Mouse (Mus musculus) midbrain, embryonic 15.5 days (tissue): ENCODE results near the gene Cenpe. TPM values are rescaled to one million over a fixed set of nuclear protein-coding genes. Genes with fewer than 3 reads are reported as not detected.

Source experiments
- ATAC-seq: fragments of 200-750 bp; cut with Nextera tagmentation; replicated peaks from 2 replicates; pipeline ENCODE4 v1.8.0; 2017; ENCODE audit warnings: moderate TSS enrichment
- H3K27ac ChIP-seq: fragments of 300-500 bp; sonication (generic); 2 replicates; pipeline ENCODE4 v1.5.1; 2015; ENCODE audit warnings: mild to moderate bottlenecking, inconsistent platforms
- H3K27me3 ChIP-seq: fragments of 300-500 bp; sonication (generic); replicated peaks from 2 replicates; pipeline ENCODE4 v1.6.1; 2015; ENCODE audit warnings: inconsistent platforms
- H3K36me3 ChIP-seq: fragments of 300-500 bp; sonication (generic); replicated peaks from 2 replicates; pipeline ENCODE4 v1.6.1; 2015; ENCODE audit warnings: inconsistent platforms
- H3K4me1 ChIP-seq: fragments of 300-500 bp; sonication (generic); 2 replicates; pipeline ENCODE4 v1.6.1; 2015; ENCODE audit warnings: inconsistent platforms
- H3K4me2 ChIP-seq: fragments of 300-500 bp; sonication (generic); 2 replicates; pipeline ENCODE4 v1.6.1; 2015; ENCODE audit warnings: inconsistent platforms, mild to moderate bottlenecking, moderate library complexity
- H3K4me3 ChIP-seq: fragments of 300-500 bp; sonication (generic); 2 replicates; pipeline ENCODE4 v1.5.1; 2015; ENCODE audit warnings: mild to moderate bottlenecking, inconsistent platforms
- H3K9ac ChIP-seq: fragments of 300-500 bp; sonication (generic); 2 replicates; pipeline ENCODE4 v1.6.1; 2015; ENCODE audit warnings: mild to moderate bottlenecking, inconsistent platforms
- H3K9me3 ChIP-seq: fragments of 300-500 bp; sonication (generic); 2 replicates; pipeline ENCODE4 v1.6.1; 2016; ENCODE audit warnings: inconsistent platforms
- WGBS: fragments of 180-500 bp; shearing (Covaris S2); methylation state at CpG from one replicate; pipeline ENCODE4 v1.1.7; 2015; ENCODE audit warnings: mixed read lengths; 5-methylcytosine and 5-hydroxymethylcytosine counted together
- polyA plus RNA-seq: library from polyadenylated mRNA; unstranded; fragments of >200 nt; fragmentation: Nextera tagmentation; extraction: Ambion mirVana; gene quantifications from 2 replicates; pipeline ENCODE4 v1.2.1, GENCODE M21; 2015

Cenpe gene
- polyA plus RNA-seq, 1 experiment from 2014 or later: 3.4 TPM

DNA sequence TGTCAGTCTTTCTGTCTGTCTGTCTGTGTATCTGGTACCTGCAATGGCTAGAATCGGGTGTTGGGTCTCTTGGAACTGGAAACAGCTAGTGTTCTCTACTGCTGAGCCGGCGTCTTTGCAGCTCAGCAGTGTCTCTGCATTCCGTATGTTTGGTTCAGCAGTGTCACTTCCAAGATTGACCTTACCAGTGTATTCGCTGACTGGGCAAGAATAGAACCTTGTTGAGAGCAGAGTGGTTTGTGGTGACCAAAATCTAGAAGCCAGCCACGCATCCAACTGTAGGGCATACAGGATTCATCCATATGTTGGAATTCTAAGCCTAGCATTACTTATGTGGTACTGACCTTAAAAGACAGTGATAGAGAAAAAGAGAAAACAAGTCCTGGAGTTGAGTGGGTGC, 39.5 kb downstream of the Cenpe start:
- 94% methylated on average over 6 of the region's 6 CpGs for WGBS

DNA sequence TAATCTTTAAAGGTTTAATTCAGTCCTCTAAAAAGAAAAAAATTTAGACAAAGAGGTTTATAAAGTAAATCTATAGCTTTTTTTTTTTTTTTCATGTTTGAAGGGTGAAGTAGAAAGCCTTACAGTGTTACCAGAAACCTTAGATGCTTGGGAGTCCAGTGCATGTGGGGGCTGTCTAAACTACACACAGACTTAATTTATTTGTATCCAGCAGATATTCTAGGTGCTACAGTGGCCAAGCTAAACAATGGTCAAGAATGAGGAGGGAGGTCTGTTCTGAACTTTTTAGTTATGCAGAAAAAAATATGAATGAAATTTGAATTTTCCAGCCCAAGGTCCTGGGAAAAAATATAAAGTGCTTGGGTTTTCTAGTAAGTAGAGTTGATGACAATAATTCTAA, 42.4 kb downstream of the Cenpe start:
- no peaks in the 10 kb centered on the region for H3K27me3 ChIP-seq
- no peaks in the 10 kb centered on the region for H3K36me3 ChIP-seq
- H3K4me2 ChIP-seq: no peak overlapping the region
- ATAC-seq: no peak
- H3K4me1 ChIP-seq: no peaks in the 10 kb centered on the region
- H3K27ac ChIP-seq: no peak overlapping the region
- no peaks in the 10 kb centered on the region for H3K9me3 ChIP-seq
- no peak overlapping the region for H3K9ac ChIP-seq
- H3K4me3 ChIP-seq: no peak overlapping the region

More for the DNA sequence above, 39.5 kb downstream of the Cenpe start:
- no peak overlapping the region for H3K9ac ChIP-seq
- no peaks in the 10 kb centered on the region for H3K9me3 ChIP-seq
- H3K36me3 ChIP-seq: no peaks in the 10 kb centered on the region
- no peak for ATAC-seq
- H3K4me1 ChIP-seq: no peaks in the 10 kb centered on the region
- H3K4me3 ChIP-seq: no peak overlapping the region
- H3K4me2 ChIP-seq: no peak overlapping the region
- no peaks in the 10 kb centered on the region for H3K27me3 ChIP-seq
- H3K27ac ChIP-seq: no peak overlapping the region

DNA sequence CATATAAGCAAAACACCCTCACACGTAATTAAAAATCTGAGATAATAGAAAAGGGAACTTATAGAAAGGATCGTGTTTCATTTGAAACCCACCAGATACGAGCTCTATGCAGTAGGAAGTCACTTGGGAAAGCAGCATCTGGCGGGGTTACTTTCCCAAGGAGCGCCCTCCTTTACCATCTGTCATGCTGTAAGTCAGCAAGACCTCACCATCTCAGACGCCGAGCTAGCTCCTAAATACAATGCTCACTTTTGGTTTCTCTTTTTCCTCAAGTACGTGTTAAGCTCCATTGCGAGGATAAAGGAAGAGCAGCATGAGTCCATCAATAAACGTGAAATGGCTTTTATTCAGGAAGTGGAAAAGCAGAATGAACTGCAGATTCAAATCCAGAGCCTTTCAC, 46.6 kb downstream of the Cenpe start:
- WGBS: 81% methylated on average over 10 of the region's 10 CpGs
- H3K36me3 ChIP-seq: no peaks in the 10 kb centered on the region
- no peak for ATAC-seq

DNA sequence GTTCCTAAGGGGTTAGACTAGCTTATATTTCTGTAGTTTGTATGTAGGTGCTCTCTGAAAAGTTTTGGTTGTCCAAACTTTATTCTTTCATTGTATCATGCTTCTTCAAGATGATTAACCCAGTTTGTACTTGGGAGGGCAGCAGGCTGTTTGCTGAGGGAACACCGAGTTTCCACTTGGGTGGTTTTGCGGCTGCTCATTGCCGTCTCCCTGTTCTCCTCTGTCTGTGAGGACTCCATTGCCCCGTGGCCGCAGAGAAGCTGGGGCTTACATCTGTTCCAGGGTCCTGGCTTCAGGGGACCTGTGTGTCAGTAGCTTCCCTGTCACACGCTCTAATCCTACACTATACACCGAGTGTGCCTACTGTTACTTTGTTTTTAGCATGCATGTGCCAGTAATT, 47.9 kb downstream of the Cenpe start:
- Histone ChIP-seq H3K36me3 (no peaks in the 10 kb centered on the region), H3K9me3 (no peaks in the 10 kb centered on the region)
- ATAC-seq: no peak

More for the DNA sequence above, 46.6 kb downstream of the Cenpe start:
- H3K27ac ChIP-seq: no peak overlapping the region
- H3K4me2 ChIP-seq: no peak overlapping the region
- no peak overlapping the region for H3K9ac ChIP-seq
- no peaks in the 10 kb centered on the region for H3K27me3 ChIP-seq
- H3K4me3 ChIP-seq: no peak overlapping the region
- H3K4me1 ChIP-seq: no peaks in the 10 kb centered on the region
- no peaks in the 10 kb centered on the region for H3K9me3 ChIP-seq

DNA sequence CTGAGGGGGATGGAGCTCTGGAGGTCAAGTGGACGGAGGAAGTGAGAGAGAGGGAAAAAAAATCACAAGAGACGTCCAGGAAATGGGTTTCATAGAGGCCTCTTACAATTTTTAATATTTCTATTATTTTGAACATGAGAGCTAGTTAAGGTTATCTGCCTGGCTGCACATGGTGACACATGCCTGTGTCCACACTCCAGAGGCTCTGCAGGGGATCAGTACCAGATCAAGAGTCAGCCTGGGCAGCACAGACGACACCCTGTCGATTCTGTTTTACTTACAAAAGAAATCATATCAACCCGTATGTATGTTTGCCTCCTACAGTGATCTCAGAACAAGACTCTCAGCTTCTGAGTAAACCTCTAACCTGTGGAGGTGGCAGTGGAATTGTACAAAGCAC, 56.3 kb downstream of the Cenpe start:
- Histone ChIP-seq H3K4me3 (no peak overlapping the region), H3K27me3 (no peaks in the 10 kb centered on the region), H3K4me2 (no peak overlapping the region), H3K9ac (no peak overlapping the region), H3K4me1 (no peaks in the 10 kb centered on the region), H3K36me3 (no peaks in the 10 kb centered on the region), H3K9me3 (no peaks in the 10 kb centered on the region), H3K27ac (no peak overlapping the region)
- WGBS: 82% methylated on average over 5 of the region's 5 CpGs
- ATAC-seq: no peak

More for the DNA sequence above, 47.9 kb downstream of the Cenpe start:
- Histone ChIP-seq H3K27me3 (no peaks in the 10 kb centered on the region), H3K4me3 (no peak overlapping the region), H3K4me1 (no peaks in the 10 kb centered on the region), H3K9ac (no peak overlapping the region), H3K4me2 (no peak overlapping the region), H3K27ac (no peak overlapping the region)
- WGBS: 85% methylated on average over 7 of the region's 7 CpGs

DNA sequence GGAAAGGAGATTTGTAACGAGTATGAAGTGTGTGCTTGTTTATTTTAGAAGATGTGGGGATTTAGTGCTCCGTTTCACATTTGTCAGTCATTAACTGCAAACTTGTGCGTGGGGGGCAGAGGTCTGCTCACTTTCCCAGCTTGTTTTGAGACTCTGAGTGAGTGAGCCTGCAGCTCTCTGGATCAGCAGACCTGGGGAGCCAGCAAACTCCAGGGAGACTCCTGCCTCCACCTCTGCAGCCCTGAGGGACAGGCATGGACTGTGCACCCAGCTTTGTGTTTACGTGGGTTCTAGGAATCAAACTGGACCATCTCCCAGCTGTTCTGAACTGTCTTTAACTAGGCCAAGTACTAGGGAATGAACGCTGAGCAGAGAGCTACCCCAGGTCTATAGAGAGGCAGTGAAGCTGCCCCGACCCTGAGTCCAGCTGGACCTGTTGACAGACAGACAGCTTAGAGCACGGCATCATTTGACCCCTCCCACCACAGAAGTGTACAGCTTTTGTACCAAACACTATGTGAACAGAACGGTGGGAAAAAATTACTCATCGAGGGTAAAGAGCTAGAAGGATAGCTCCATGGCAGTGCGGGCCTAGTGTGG, 57.2 kb downstream of the Cenpe start:
- Histone ChIP-seq H3K36me3 (no peaks in the 10 kb centered on the region), H3K9ac (no peak overlapping the region), H3K27ac (no peak overlapping the region), H3K27me3 (no peaks in the 10 kb centered on the region), H3K4me1 (no peaks in the 10 kb centered on the region), H3K4me3 (no peak overlapping the region), H3K9me3 (no peaks in the 10 kb centered on the region), H3K4me2 (no peak overlapping the region)
- 94% methylated on average over 10 of the region's 10 CpGs for WGBS
- no peak for ATAC-seq

DNA sequence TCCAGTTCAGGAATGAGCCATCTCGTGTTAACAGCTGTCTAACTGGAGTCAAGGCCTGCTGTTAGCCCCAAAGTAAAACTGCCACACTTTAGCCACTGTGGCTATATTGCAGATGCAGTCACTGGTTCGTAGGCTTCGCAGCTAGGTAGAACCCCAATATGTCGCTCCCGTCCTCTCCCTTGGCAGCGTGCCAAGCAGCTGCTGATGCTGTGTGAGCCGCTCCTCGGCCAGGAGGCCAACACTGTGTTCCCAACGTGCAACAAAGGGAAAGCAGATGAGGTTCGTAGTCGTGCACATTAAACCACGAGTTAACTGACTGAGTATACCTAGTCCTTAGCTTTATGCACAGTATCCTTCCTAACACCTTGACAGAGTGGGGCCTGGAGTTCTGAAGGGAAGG, 60.3 kb downstream of the Cenpe start:
- Histone ChIP-seq H3K27ac (no peak overlapping the region), H3K27me3 (no peaks in the 10 kb centered on the region), H3K36me3 (no peaks in the 10 kb centered on the region), H3K4me1 (no peaks in the 10 kb centered on the region), H3K4me3 (no peak overlapping the region), H3K4me2 (no peak overlapping the region), H3K9me3 (no peaks in the 10 kb centered on the region), H3K9ac (no peak overlapping the region)
- ATAC-seq: no peak
- 76% methylated on average over 12 of the region's 12 CpGs for WGBS

DNA sequence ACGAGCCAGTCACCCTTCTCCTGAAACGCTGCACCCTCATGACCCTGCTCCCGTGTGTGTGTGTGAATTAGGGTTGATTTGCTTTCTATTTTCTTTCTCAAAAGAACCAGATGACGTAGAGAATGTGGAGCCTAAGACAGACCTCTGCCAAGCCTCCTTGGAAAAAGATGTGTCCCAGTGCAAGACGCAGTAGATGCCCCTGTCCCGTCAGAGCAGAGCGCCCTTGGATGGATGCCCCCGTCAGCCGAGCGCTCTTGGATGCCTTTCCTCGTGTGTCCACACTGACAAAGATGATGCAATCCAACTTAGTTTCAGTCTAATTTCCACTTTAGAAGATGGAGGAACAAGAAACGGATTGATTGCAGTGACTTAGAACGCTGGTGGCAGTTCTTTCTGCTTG, 60.7 kb downstream of the Cenpe start:
- H3K4me1 ChIP-seq: no peaks in the 10 kb centered on the region
- no peak overlapping the region for H3K27ac ChIP-seq
- H3K4me3 ChIP-seq: no peak overlapping the region
- no peak overlapping the region for H3K9ac ChIP-seq
- H3K9me3 ChIP-seq: no peaks in the 10 kb centered on the region
- 87% methylated on average over 13 of the region's 13 CpGs for WGBS
- no peaks in the 10 kb centered on the region for H3K27me3 ChIP-seq
- H3K36me3 ChIP-seq: no peaks in the 10 kb centered on the region
- H3K4me2 ChIP-seq: no peak overlapping the region
- ATAC-seq: no peak

DNA sequence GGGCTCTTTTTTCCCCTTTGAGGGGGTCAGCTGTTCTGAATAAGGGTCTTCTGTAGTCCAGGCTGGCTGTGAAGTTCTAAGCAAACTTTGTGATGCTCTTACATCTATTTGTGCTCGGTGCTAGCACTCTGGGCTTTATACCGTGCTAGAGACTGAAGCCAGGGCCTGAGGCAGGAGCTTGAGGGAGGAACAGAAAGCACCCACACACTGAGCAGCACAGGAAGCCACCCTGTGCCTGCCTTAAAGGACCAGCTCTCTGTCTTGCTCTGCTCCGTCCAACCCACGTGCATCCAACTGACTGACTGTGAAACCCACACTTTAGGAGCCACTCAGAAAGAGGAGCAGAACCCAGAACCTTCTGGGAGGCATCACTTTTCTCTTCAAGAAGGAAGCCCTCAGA, 67.8 kb downstream of the Cenpe start:
- no peak overlapping the region for H3K27ac ChIP-seq
- no peak overlapping the region for H3K4me3 ChIP-seq
- no peak overlapping the region for H3K9ac ChIP-seq

DNA sequence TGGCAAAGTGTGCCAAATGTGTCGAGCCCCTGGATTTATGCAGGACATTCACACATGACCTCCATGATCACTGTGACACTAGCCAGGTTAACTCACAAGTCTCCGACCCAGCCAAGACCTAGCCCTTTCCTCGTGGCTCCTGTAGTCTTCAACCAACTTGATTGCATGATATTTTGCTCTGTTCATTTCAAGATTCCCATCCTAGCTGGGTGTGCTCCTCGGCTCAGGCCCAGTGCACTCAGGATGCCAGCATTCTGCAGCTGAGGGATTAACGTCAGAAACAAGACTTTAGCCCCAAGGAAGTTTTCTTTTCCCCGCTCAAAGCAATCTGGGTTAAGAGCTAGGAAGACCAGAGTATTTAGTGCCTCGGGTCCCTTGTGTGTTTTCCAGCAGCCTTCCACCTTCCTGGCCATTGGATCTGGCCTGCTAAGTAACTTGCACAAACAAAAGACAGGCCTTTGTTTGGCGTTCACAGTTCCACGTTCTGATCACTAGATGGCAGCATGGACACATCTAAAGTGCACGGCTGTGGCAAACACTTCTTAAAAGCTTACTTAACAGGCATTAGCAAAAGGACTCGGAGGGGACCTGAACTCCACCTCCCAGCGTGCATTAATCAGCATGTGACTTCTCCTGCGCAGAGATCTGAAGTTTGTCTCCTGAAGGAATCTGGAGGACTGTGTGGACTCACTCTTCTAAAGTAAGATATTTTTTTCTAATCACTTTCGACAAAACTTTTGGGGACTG, 68.5 kb downstream of the Cenpe start, which contains the start of gene Bdh2:
Gene Bdh2, plus strand, starts transcription at position 553 of the 747 bp plus-strand sequence.
- peak; percentile 90 for ATAC-seq
- Histone ChIP-seq H3K9me3 (no peaks in the 10 kb centered on the region), H3K27ac (peak within 1 kb of the TSS; percentile 67), H3K36me3 (no peaks in the 10 kb centered on the region), H3K27me3 (no peaks in the 10 kb centered on the region), H3K4me3 (no peak within 1 kb of the TSS), H3K9ac (no peak within 1 kb of the TSS), H3K4me1 (peaks cover 9% of the 10 kb centered on the region), H3K4me2 (peak within 1 kb of the TSS; percentile 34)
- 22% methylated on average over 14 of the region's 14 CpGs for WGBS

More for the DNA sequence above, 67.8 kb downstream of the Cenpe start:
- no peaks in the 10 kb centered on the region for H3K36me3 ChIP-seq
- H3K9me3 ChIP-seq: no peaks in the 10 kb centered on the region
- H3K4me2 ChIP-seq: no peak overlapping the region
- peaks cover 9% of the 10 kb centered on the region for H3K4me1 ChIP-seq
- WGBS: 75% methylated on average over 4 of the region's 4 CpGs
- H3K27me3 ChIP-seq: no peaks in the 10 kb centered on the region
- peak; percentile 8; the same call in 1 of the 2 replicates for ATAC-seq

DNA sequence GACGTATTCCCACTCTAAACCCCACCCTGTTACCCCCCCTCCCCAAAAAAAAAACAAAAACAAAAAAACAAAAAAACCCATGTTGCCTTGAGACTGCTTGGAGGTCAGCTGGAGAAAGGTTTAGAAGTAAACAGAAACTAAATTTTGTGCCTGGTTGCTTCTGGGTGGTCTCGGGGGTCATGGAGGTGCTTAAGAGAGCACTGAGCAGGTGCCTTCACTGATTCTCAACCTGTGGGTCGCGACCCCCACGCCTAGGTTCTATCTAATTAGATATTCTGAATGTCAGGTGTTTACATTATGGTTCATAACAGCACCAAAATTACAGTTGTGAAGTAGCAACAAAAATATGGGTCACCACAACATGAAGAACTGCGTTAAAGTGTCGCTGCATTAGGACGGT, 69.4 kb downstream of the Cenpe start:
- no peak for ATAC-seq
- Histone ChIP-seq H3K4me3 (no peak overlapping the region), H3K36me3 (no peaks in the 10 kb centered on the region), H3K4me2 (no peak overlapping the region), H3K27ac (no peak overlapping the region), H3K4me1 (peaks cover 9% of the 10 kb centered on the region), H3K9me3 (no peaks in the 10 kb centered on the region), H3K9ac (no peak overlapping the region), H3K27me3 (no peaks in the 10 kb centered on the region)
- WGBS: 88% methylated on average over 8 of the region's 8 CpGs

DNA sequence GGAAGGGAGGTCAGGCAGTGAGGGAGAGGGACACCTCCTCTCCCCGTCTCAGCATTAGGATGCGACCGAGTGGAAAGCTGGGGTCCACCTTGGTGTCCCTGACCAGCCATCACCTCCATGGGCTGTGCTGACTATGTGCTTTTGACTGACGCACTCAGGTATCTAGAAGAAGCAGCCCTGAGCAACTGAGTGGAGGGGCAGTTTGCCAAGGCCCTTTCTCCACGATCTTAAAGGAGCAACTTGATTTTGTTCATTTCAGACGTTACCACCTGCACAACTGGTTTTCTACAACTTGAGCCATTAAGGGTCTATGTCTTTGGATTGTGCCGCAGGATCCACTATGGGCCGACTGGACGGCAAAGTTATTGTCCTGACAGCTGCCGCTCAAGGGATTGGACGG, 72.9 kb downstream of the Cenpe start:
- Histone ChIP-seq H3K36me3 (no peaks in the 10 kb centered on the region), H3K4me2 (no peak overlapping the region), H3K27ac (no peak overlapping the region), H3K4me1 (peaks cover 9% of the 10 kb centered on the region), H3K4me3 (no peak overlapping the region), H3K9me3 (no peaks in the 10 kb centered on the region), H3K27me3 (no peaks in the 10 kb centered on the region), H3K9ac (no peak overlapping the region)
- 90% methylated on average over 11 of the region's 11 CpGs for WGBS
- no peak for ATAC-seq

DNA sequence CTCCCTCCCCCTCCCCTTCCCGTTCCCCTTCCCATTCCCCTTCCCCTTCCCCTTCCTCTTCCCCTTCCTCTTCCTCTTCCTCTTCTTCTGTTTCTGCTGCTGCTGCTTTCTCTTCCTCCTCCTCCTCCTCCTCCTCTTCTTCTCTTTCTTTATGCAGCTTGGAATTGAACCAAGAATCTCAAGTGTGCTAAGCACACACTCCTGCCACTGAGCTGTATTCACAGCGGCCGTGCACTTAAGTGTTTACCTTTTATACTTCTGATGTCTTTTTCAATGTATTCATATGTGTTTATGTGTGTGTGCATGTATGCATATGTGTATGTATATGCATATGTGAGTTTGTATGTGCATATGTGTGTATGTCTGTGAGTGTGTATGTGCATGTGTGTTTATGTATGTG, 73.5 kb downstream of the Cenpe start:
- ATAC-seq: no peak
- H3K4me2 ChIP-seq: no peak overlapping the region
- H3K36me3 ChIP-seq: no peaks in the 10 kb centered on the region
- H3K4me3 ChIP-seq: no peak overlapping the region
- peaks cover 4% of the 10 kb centered on the region for H3K4me1 ChIP-seq
- WGBS: 75% methylated on average over 3 of the region's 3 CpGs
- H3K27me3 ChIP-seq: no peaks in the 10 kb centered on the region
- H3K9me3 ChIP-seq: no peaks in the 10 kb centered on the region
- no peak overlapping the region for H3K27ac ChIP-seq
- no peak overlapping the region for H3K9ac ChIP-seq
